Mouse (Mus musculus) heart, embryonic 11.5 days (tissue): Measurements from ENCODE around the gene Trpv3. TPM values are rescaled to one million over a fixed set of nuclear protein-coding genes. Genes with fewer than 3 reads are reported as not detected.
A peak's percentile ranks its signal among the peaks of the same experiment; 100 is the strongest.

Source experiments
- ATAC-seq: fragments of 200-750 bp; cut with Nextera tagmentation; replicated peaks from 2 replicates; pipeline ENCODE4 v1.8.0; 2017; ENCODE audit warnings: moderate library complexity; ENCODE audit not compliant: insufficient number of reproducible peaks, low FRiP score, low TSS enrichment
- H3K27ac ChIP-seq: fragments of 300-500 bp; sonication (generic); 2 replicates; pipeline ENCODE4 v1.5.1; 2014; ENCODE audit warnings: mild to moderate bottlenecking, low read depth, low read length
- H3K27me3 ChIP-seq: fragments of 300-500 bp; sonication (generic); 2 replicates; pipeline ENCODE4 v1.6.1; 2014; ENCODE audit warnings: mild to moderate bottlenecking, low read length, mixed read lengths; ENCODE audit not compliant: control insufficient read depth, insufficient read depth
- H3K36me3 ChIP-seq: fragments of 300-500 bp; sonication (generic); 2 replicates; pipeline ENCODE4 v1.6.1; 2014; ENCODE audit warnings: mild to moderate bottlenecking, low read length, moderate library complexity, mixed read lengths; ENCODE audit not compliant: control insufficient read depth, insufficient read depth
- H3K4me1 ChIP-seq: fragments of 300-500 bp; sonication (generic); 2 replicates; pipeline ENCODE4 v1.6.1; 2014; ENCODE audit warnings: low read length; ENCODE audit not compliant: control insufficient read depth, insufficient read depth
- H3K4me2 ChIP-seq: fragments of 300-500 bp; sonication (generic); 2 replicates; pipeline ENCODE4 v1.6.1; 2014; ENCODE audit warnings: mild to moderate bottlenecking, moderate library complexity
- H3K4me3 ChIP-seq: fragments of 300-500 bp; sonication (generic); 2 replicates; pipeline ENCODE4 v1.5.1; 2014; ENCODE audit warnings: low read depth, low read length
- H3K9ac ChIP-seq: fragments of 300-500 bp; sonication (generic); 2 replicates; pipeline ENCODE4 v1.6.1; 2014; ENCODE audit warnings: mild to moderate bottlenecking, low read depth, low read length, moderate library complexity
- H3K9me3 ChIP-seq: fragments of 300-500 bp; sonication (generic); replicated peaks from 2 replicates; pipeline ENCODE4 v1.6.1; 2016; ENCODE audit warnings: low read length; ENCODE audit not compliant: control insufficient read depth
- WGBS: fragments of 180-500 bp; shearing (Covaris S2); extraction: QIAGEN DNeasy Blood & Tissue Kit; methylation state at CpG from one replicate; pipeline ENCODE4 v1.1.7; 2014; ENCODE audit not compliant: insufficient replicate concordance; 5-methylcytosine and 5-hydroxymethylcytosine counted together
- polyA plus RNA-seq: library from polyadenylated mRNA; unstranded; fragments of >200 nt; fragmentation: Nextera tagmentation; extraction: Ambion mirVana; gene quantifications from 2 replicates; pipeline ENCODE4 v1.2.1, GENCODE M21; 2014

Gene Trpv3
- polyA plus RNA-seq, 1 experiment from 2014 or later, result 0.03 TPM

GRCm38 (mm10) chr11:73233992-73234391 lies 33.2 kb upstream of the Trpv3 start, which contains the start of gene Trpv1:
TSS of gene Trpv1 (plus strand) at chr11:73234292.
- WGBS, result 74% methylated on average over 5 of the region's 5 CpGs
- Histone ChIP-seq H3K9me3 (no peaks in the 10 kb centered on the region), H3K27me3 (no peaks in the 10 kb centered on the region), H3K27ac (no peak within 1 kb of the TSS), H3K9ac (no peak within 1 kb of the TSS), H3K36me3 (no peaks in the 10 kb centered on the region), H3K4me3 (no peak within 1 kb of the TSS), H3K4me1 (no peaks in the 10 kb centered on the region), H3K4me2 (no peak within 1 kb of the TSS)
- ATAC-seq, result no peak

- Histone ChIP-seq H3K4me3 (no peak overlapping the region), H3K9me3 (no peaks in the 10 kb centered on the region), H3K36me3 (no peaks in the 10 kb centered on the region), H3K27me3 (no peaks in the 10 kb centered on the region), H3K9ac (no peak overlapping the region), H3K27ac (0 out of 2 replicates have a peak overlapping the region, but pooled peaks have one; percentile 18), H3K4me2 (no peak overlapping the region), H3K4me1 (no peaks in the 10 kb centered on the region)
- WGBS, result 32% methylated on average over 5 of the region's 5 CpGs
- no peak for ATAC-seq
Observed at GRCm38 (mm10) chr11:73235990-73236701, 31.0 kb upstream of the Trpv3 start.

GRCm38 (mm10) chr11:73236731-73237130 lies 30.5 kb upstream of the Trpv3 start:
- ATAC-seq, result no peak
- Histone ChIP-seq H3K27ac (no peak overlapping the region), H3K36me3 (no peaks in the 10 kb centered on the region), H3K27me3 (no peaks in the 10 kb centered on the region), H3K9ac (no peak overlapping the region), H3K4me2 (no peak overlapping the region), H3K4me3 (no peak overlapping the region), H3K9me3 (no peaks in the 10 kb centered on the region), H3K4me1 (no peaks in the 10 kb centered on the region)
- 77% methylated on average over 3 of the region's 3 CpGs for WGBS

- Histone ChIP-seq H3K27ac (no peak overlapping the region), H3K4me3 (no peak overlapping the region), H3K4me2 (no peak overlapping the region), H3K36me3 (no peaks in the 10 kb centered on the region), H3K9ac (no peak overlapping the region), H3K9me3 (no peaks in the 10 kb centered on the region), H3K4me1 (no peaks in the 10 kb centered on the region), H3K27me3 (no peaks in the 10 kb centered on the region)
- no peak for ATAC-seq
- 78% methylated on average over 6 of the region's 6 CpGs for WGBS
Observed at GRCm38 (mm10) chr11:73242199-73242598, 25.0 kb upstream of the Trpv3 start.

GRCm38 (mm10) chr11:73242777-73243176 lies 24.4 kb upstream of the Trpv3 start:
- H3K4me1 ChIP-seq, result no peaks in the 10 kb centered on the region
- no peak overlapping the region for H3K27ac ChIP-seq
- H3K27me3 ChIP-seq, result no peaks in the 10 kb centered on the region
- H3K4me2 ChIP-seq, result no peak overlapping the region
- WGBS, result 81% methylated on average over 4 of the region's 4 CpGs
- ATAC-seq, result no peak
- no peak overlapping the region for H3K4me3 ChIP-seq
- H3K36me3 ChIP-seq, result no peaks in the 10 kb centered on the region
- H3K9me3 ChIP-seq, result no peaks in the 10 kb centered on the region
- H3K9ac ChIP-seq, result no peak overlapping the region

- Histone ChIP-seq H3K27ac (no peak overlapping the region), H3K9ac (no peak overlapping the region), H3K4me1 (no peaks in the 10 kb centered on the region), H3K4me2 (no peak overlapping the region), H3K36me3 (no peaks in the 10 kb centered on the region), H3K9me3 (no peaks in the 10 kb centered on the region), H3K4me3 (no peak overlapping the region), H3K27me3 (no peaks in the 10 kb centered on the region)
- WGBS, result 69% methylated on average over 4 of the region's 4 CpGs
- ATAC-seq, result no peak
Observed at GRCm38 (mm10) chr11:73257362-73257945, 9.7 kb upstream of the Trpv3 start.

GRCm38 (mm10) chr11:73258664-73259063 lies 8.5 kb upstream of the Trpv3 start:
- Histone ChIP-seq H3K4me3 (no peak overlapping the region), H3K36me3 (no peaks in the 10 kb centered on the region), H3K9me3 (no peaks in the 10 kb centered on the region), H3K9ac (no peak overlapping the region), H3K4me2 (no peak overlapping the region), H3K27ac (no peak overlapping the region), H3K4me1 (no peaks in the 10 kb centered on the region), H3K27me3 (no peaks in the 10 kb centered on the region)
- no peak for ATAC-seq

GRCm38 (mm10) chr11:73260457-73260856 lies 6.7 kb upstream of the Trpv3 start:
- ATAC-seq, result no peak
- H3K4me3 ChIP-seq, result no peak overlapping the region
- no peaks in the 10 kb centered on the region for H3K4me1 ChIP-seq
- H3K36me3 ChIP-seq, result no peaks in the 10 kb centered on the region
- no peaks in the 10 kb centered on the region for H3K9me3 ChIP-seq
- WGBS, result 69% methylated on average over 3 of the region's 3 CpGs
- H3K27me3 ChIP-seq, result no peaks in the 10 kb centered on the region
- H3K9ac ChIP-seq, result no peak overlapping the region
- H3K27ac ChIP-seq, result no peak overlapping the region
- H3K4me2 ChIP-seq, result no peak overlapping the region

- H3K27me3 ChIP-seq, result no peaks in the 10 kb centered on the region; the same call in 1 of the 2 replicates
- no peak for ATAC-seq
- no peaks in the 10 kb centered on the region for H3K9me3 ChIP-seq
- no peak overlapping the region for H3K9ac ChIP-seq
- H3K36me3 ChIP-seq, result no peaks in the 10 kb centered on the region
- no peak overlapping the region for H3K27ac ChIP-seq
- no peaks in the 10 kb centered on the region for H3K4me1 ChIP-seq
- no peak overlapping the region for H3K4me2 ChIP-seq
- H3K4me3 ChIP-seq, result no peak overlapping the region
- WGBS, result 82% methylated on average over 1 of the region's 1 CpGs
Observed at GRCm38 (mm10) chr11:73261385-73261784, 5.8 kb upstream of the Trpv3 start.
